Mouse (Mus musculus): Measurements from ENCODE around the gene Fas. TPM values are rescaled to one million over a fixed set of nuclear protein-coding genes. Genes with fewer than 3 reads are reported as not detected.
A peak's percentile ranks its signal among the peaks of the same experiment; 100 is the strongest.

The Fas gene
- total and polyA plus RNA-seq, 3 experiments = 20.8 to 54.1 (median 38.3) TPM

- dilution Hi-C loops (cut with MboI; ENCODE audit: extremely low pct_ligation_motif_present, extremely low pct_unique_long_range_greater_than_20kb, low sequenced_read_pairs) = no loop called here
- H3K36me3 ChIP-seq (replicated peaks in 1 of 2; ENCODE audit: control insufficient read depth in 1 of 2, insufficient read depth in 1 of 2, low read length in 1 of 2) = no peaks in the 10 kb centered on the region
- DNase-seq (ENCODE audit: extremely low read depth) = no peak
- H3K4me3 ChIP-seq (replicated peaks in 1 of 3; ENCODE audit: low read depth in 2 of 3, low read length in 2 of 3, poor library complexity in 1 of 3) = no peak overlapping the region
- no peaks in the 10 kb centered on the region for H3K4me1 ChIP-seq (ENCODE audit: control insufficient read depth in 1 of 2, insufficient read depth in 2 of 2)
- H3K27me3 ChIP-seq (replicated peaks) = no peaks in the 10 kb centered on the region
- H3K4me2 ChIP-seq (ENCODE audit: insufficient read depth, low read depth, poor library complexity, severe bottlenecking) = peak overlapping the region; percentile 9; the same call in 1 of the 2 replicates
- in situ Hi-C loops (cut with MboI; ENCODE audit: low pct_ligation_motif_present, low pct_unique_long_range_greater_than_20kb, low sequenced_read_pairs) = no loop called here
- no peaks in the 10 kb centered on the region for H3K9me3 ChIP-seq (replicated peaks; ENCODE audit: low read length)
- no peaks in the 10 kb centered on the region for H3K79me2 ChIP-seq (replicated peaks; ENCODE audit: control insufficient read depth, extremely low read depth, insufficient read depth, poor library complexity, severe bottlenecking)
- H3K9ac ChIP-seq (ENCODE audit: insufficient read depth, low read depth) = no peak overlapping the region
- TF ChIP-seq MAFK (IDR thresholded peaks at IDR 0.05; ENCODE audit: insufficient replicate concordance, low read length) (no peak), POLR2AphosphoS2 (IDR thresholded peaks at IDR 0.05; ENCODE audit: low read depth, low read length) (no peak), ZC3H11A (IDR thresholded peaks at IDR 0.05; ENCODE audit: low read depth, low read length) (no peak), JUND (conservative IDR thresholded peaks at IDR 0.05; ENCODE audit: low read depth, low read length) (no peak), NELFE (IDR thresholded peaks at IDR 0.05; ENCODE audit: low read depth, low read length) (no peak), E2F4 (IDR thresholded peaks at IDR 0.05; ENCODE audit: insufficient replicate concordance, low read depth, low read length) (no peak), SIN3A (IDR thresholded peaks at IDR 0.05; ENCODE audit: low read length) (no peak), NRF1 (IDR thresholded peaks at IDR 0.05; ENCODE audit: low read depth, low read length) (no peak), MXI1 (IDR thresholded peaks at IDR 0.05; ENCODE audit: low read depth, low read length) (no peak), IRF4 (IDR thresholded peaks at IDR 0.05; ENCODE audit: low read depth, low read length) (no peak), POLR2A (IDR thresholded peaks at IDR 0.05; ENCODE audit: low read depth, low read length) (no peak), MEF2A (IDR thresholded peaks at IDR 0.05; ENCODE audit: borderline replicate concordance, low read depth, low read length) (no peak), KAT2A (IDR thresholded peaks at IDR 0.05; ENCODE audit: insufficient replicate concordance, low read length) (no peak), USF1 (IDR thresholded peaks at IDR 0.05; ENCODE audit: low read depth, low read length) (no peak), SMC3 (IDR thresholded peaks at IDR 0.05; ENCODE audit: low read depth, low read length) (no peak), JUN (IDR thresholded peaks at IDR 0.05; ENCODE audit: insufficient read depth, low read depth, low read length) (no peak), ETS1 (conservative IDR thresholded peaks at IDR 0.05; ENCODE audit: low read depth, low read length) (no peak), BHLHE40 (IDR thresholded peaks at IDR 0.05; ENCODE audit: low read depth, low read length) (no peak), USF2 (conservative IDR thresholded peaks at IDR 0.05; ENCODE audit: low read depth, low read length) (no peak)
- no peak overlapping the region for H3K27ac ChIP-seq (ENCODE audit: insufficient read depth, low read depth)
Observed at GRCm38 (mm10) chr19:34344702-34345101, 54.2 kb downstream of the Fas start.

GRCm38 (mm10) chr19:34345616-34346267 lies 55.3 kb downstream of the Fas start:
- Histone ChIP-seq H3K4me1 (ENCODE audit: control insufficient read depth in 1 of 2, insufficient read depth in 2 of 2) (no peaks in the 10 kb centered on the region), H3K4me3 (replicated peaks in 1 of 3; ENCODE audit: low read depth in 2 of 3, low read length in 2 of 3, poor library complexity in 1 of 3) (no peak overlapping the region), H3K4me2 (ENCODE audit: insufficient read depth, low read depth, poor library complexity, severe bottlenecking) (no peak overlapping the region), H3K9ac (ENCODE audit: insufficient read depth, low read depth) (no peak overlapping the region), H3K36me3 (replicated peaks in 1 of 2; ENCODE audit: control insufficient read depth in 1 of 2, insufficient read depth in 1 of 2, low read length in 1 of 2) (no peaks in the 10 kb centered on the region), H3K79me2 (replicated peaks; ENCODE audit: control insufficient read depth, extremely low read depth, insufficient read depth, poor library complexity, severe bottlenecking) (no peaks in the 10 kb centered on the region), H3K27me3 (replicated peaks) (no peaks in the 10 kb centered on the region), H3K27ac (ENCODE audit: insufficient read depth, low read depth) (no peak overlapping the region), H3K9me3 (replicated peaks; ENCODE audit: low read length) (no peaks in the 10 kb centered on the region)
- DNase-seq (ENCODE audit: extremely low read depth) = no peak
- dilution Hi-C loops (cut with MboI; ENCODE audit: extremely low pct_ligation_motif_present, extremely low pct_unique_long_range_greater_than_20kb, low sequenced_read_pairs) (no loop called here), in situ Hi-C loops (cut with MboI; ENCODE audit: low pct_ligation_motif_present, low pct_unique_long_range_greater_than_20kb, low sequenced_read_pairs) (no loop called here)
- TF ChIP-seq USF1 (IDR thresholded peaks at IDR 0.05; ENCODE audit: low read depth, low read length) = no peak
- no peak for TF ChIP-seq KAT2A (IDR thresholded peaks at IDR 0.05; ENCODE audit: insufficient replicate concordance, low read length)
- TF ChIP-seq JUND (conservative IDR thresholded peaks at IDR 0.05; ENCODE audit: low read depth, low read length) = no peak
- TF ChIP-seq MYC (IDR thresholded peaks at IDR 0.05; ENCODE audit: low read depth, low read length) = no peak
- TF ChIP-seq NRF1 (IDR thresholded peaks at IDR 0.05; ENCODE audit: low read depth, low read length) = no peak
- TF ChIP-seq GABPA (IDR thresholded peaks at IDR 0.05; ENCODE audit: insufficient replicate concordance, low read depth, low read length) = no peak
- no peak for TF ChIP-seq MAX (IDR thresholded peaks at IDR 0.05; ENCODE audit: low read length)
- TF ChIP-seq ZNF384 (IDR thresholded peaks at IDR 0.05; ENCODE audit: low read depth, low read length) = no peak
- no peak for TF ChIP-seq SIN3A (IDR thresholded peaks at IDR 0.05; ENCODE audit: low read length)
- no peak for TF ChIP-seq ELF1 (IDR thresholded peaks at IDR 0.05; ENCODE audit: low read depth, low read length)
- no peak for TF ChIP-seq RCOR1 (conservative IDR thresholded peaks at IDR 0.05; ENCODE audit: low read depth, low read length)
- no peak for TF ChIP-seq TCF12 (IDR thresholded peaks at IDR 0.05; ENCODE audit: low read depth, low read length)
- no peak for TF ChIP-seq CTCF (conservative IDR thresholded peaks at IDR 0.05 in 1 of 2, IDR thresholded peaks at IDR 0.05 in 1 of 2; ENCODE audit: low read depth in 2 of 2, low read length in 2 of 2)
- TF ChIP-seq IRF4 (IDR thresholded peaks at IDR 0.05; ENCODE audit: low read depth, low read length) = no peak
